21 mouse cellular contexts compared by ENCODE assay signal in genomic region chr4:29466315-29466714, GRCm38 (mm10).
DNase-seq lines count a peak whose midpoint lies in the region; ATAC-seq and TF ChIP-seq lines count a peak whose summit lies in the region.
"Had no signal": no experiment of that assay in that cellular context is flagged by ENCODE, and none has a peak within 500 bp of the region (broad histone marks: within the 10 kb centered on the region; RNA-seq: fewer than 3 reads in every experiment).

No protein-coding gene starts in this region.

- TF ChIP-seq CTCF in hindbrain, postnatal 0 days (IDR thresholded peaks at IDR 0.05; ENCODE audit: low read depth), result peak; percentile 36
- peak; percentile 50 for TF ChIP-seq CTCF in stomach, postnatal 0 days (IDR thresholded peaks at IDR 0.05; ENCODE audit: low read depth)

- TF ChIP-seq EP300 in stomach, postnatal 0 days (optimal IDR thresholded peaks at IDR 0.05), result no peak

- no peaks in the 10 kb centered on the region for H3K36me3 ChIP-seq in hindbrain, postnatal 0 days (ENCODE audit: insufficient read depth, low read length)
- no peaks in the 10 kb centered on the region for H3K36me3 ChIP-seq in hindbrain, embryonic 12.5 days
- no peaks in the 10 kb centered on the region for H3K36me3 ChIP-seq in midbrain, embryonic 14.5 days (ENCODE audit: control insufficient read depth, insufficient read depth, low read length)
- H3K36me3 ChIP-seq in midbrain, embryonic 13.5 days, result no peaks in the 10 kb centered on the region
- H3K36me3 ChIP-seq in stomach, postnatal 0 days (ENCODE audit: control insufficient read depth, insufficient read depth, low read length), result no peaks in the 10 kb centered on the region
- H3K36me3 ChIP-seq: embryonic facial prominence, embryonic 12.5 days; forebrain, embryonic 12.5 days; heart, embryonic 13.5 days; hindbrain, embryonic 13.5 days; midbrain, embryonic 10.5 days had no signal

- H3K4me2 ChIP-seq in hindbrain, postnatal 0 days (ENCODE audit: low read depth, low read length), result no peak overlapping the region
- no peak overlapping the region for H3K4me2 ChIP-seq in hindbrain, embryonic 12.5 days (replicated peaks)
- no peak overlapping the region for H3K4me2 ChIP-seq in midbrain, embryonic 14.5 days (ENCODE audit: low read length)
- no peak overlapping the region for H3K4me2 ChIP-seq in midbrain, embryonic 13.5 days (replicated peaks)
- no peak overlapping the region for H3K4me2 ChIP-seq in stomach, postnatal 0 days (replicated peaks; ENCODE audit: low read depth)
- H3K4me2 ChIP-seq: embryonic facial prominence, embryonic 12.5 days; forebrain, embryonic 12.5 days; heart, embryonic 13.5 days; hindbrain, embryonic 13.5 days had no signal

- WGBS in hindbrain, postnatal 0 days, result 60% methylated on average over 2 of the region's 2 CpGs
- WGBS in hindbrain, embryonic 12.5 days, result 75% methylated on average over 2 of the region's 2 CpGs
- 69% methylated on average over 2 of the region's 2 CpGs for WGBS in midbrain, embryonic 14.5 days
- WGBS in midbrain, embryonic 13.5 days, result 68% methylated on average over 2 of the region's 2 CpGs
- 53% methylated on average over 2 of the region's 2 CpGs for WGBS in stomach, postnatal 0 days

- no peak overlapping the region for H3K4me3 ChIP-seq in hindbrain, postnatal 0 days (ENCODE audit: low read length)
- no peak overlapping the region for H3K4me3 ChIP-seq in hindbrain, embryonic 12.5 days
- no peak overlapping the region for H3K4me3 ChIP-seq in midbrain, embryonic 14.5 days (replicated peaks; ENCODE audit: low read depth, low read length)
- no peak overlapping the region for H3K4me3 ChIP-seq in midbrain, embryonic 13.5 days (replicated peaks)
- H3K4me3 ChIP-seq in stomach, postnatal 0 days (ENCODE audit: low read depth, low read length), result no peak overlapping the region
- H3K4me3 ChIP-seq: embryonic facial prominence, embryonic 12.5 days; erythroblast, embryonic 14.5 days; forebrain, embryonic 12.5 days; heart, embryonic 13.5 days; hindbrain, embryonic 13.5 days; midbrain, embryonic 10.5 days had no signal

- no peaks in the 10 kb centered on the region for H3K4me1 ChIP-seq in hindbrain, postnatal 0 days (ENCODE audit: insufficient read depth, low read length)
- no peaks in the 10 kb centered on the region for H3K4me1 ChIP-seq in hindbrain, embryonic 12.5 days
- no peaks in the 10 kb centered on the region for H3K4me1 ChIP-seq in midbrain, embryonic 14.5 days (ENCODE audit: control insufficient read depth, insufficient read depth, low read length)
- H3K4me1 ChIP-seq in midbrain, embryonic 13.5 days (replicated peaks), result no peaks in the 10 kb centered on the region
- H3K4me1 ChIP-seq in stomach, postnatal 0 days (replicated peaks; ENCODE audit: control insufficient read depth, insufficient read depth), result no peaks in the 10 kb centered on the region
- H3K4me1 ChIP-seq: forebrain, embryonic 12.5 days; heart, embryonic 13.5 days; hindbrain, embryonic 13.5 days; midbrain, embryonic 10.5 days had no signal

- H3K9ac ChIP-seq in hindbrain, postnatal 0 days (replicated peaks; ENCODE audit: low read length), result no peak overlapping the region
- no peak overlapping the region for H3K9ac ChIP-seq in hindbrain, embryonic 12.5 days
- H3K9ac ChIP-seq in midbrain, embryonic 14.5 days (replicated peaks; ENCODE audit: low read length), result no peak overlapping the region
- H3K9ac ChIP-seq in midbrain, embryonic 13.5 days (replicated peaks), result no peak overlapping the region
- no peak overlapping the region for H3K9ac ChIP-seq in stomach, postnatal 0 days (ENCODE audit: low read length)
- H3K9ac ChIP-seq: embryonic facial prominence, embryonic 12.5 days; forebrain, embryonic 12.5 days; heart, embryonic 13.5 days; hindbrain, embryonic 13.5 days had no signal

- no peak for ATAC-seq in hindbrain, postnatal 0 days
- ATAC-seq in hindbrain, embryonic 12.5 days (ENCODE audit: low FRiP score), result no peak
- ATAC-seq in midbrain, embryonic 14.5 days (ENCODE audit: low FRiP score, low TSS enrichment), result no peak
- no peak for ATAC-seq in midbrain, embryonic 13.5 days
- no peak for ATAC-seq in stomach, postnatal 0 days (ENCODE audit: low FRiP score, low TSS enrichment)
- ATAC-seq: lung, postnatal 0 days had no signal

- H3K9me3 ChIP-seq in hindbrain, postnatal 0 days (ENCODE audit: low read length), result no peaks in the 10 kb centered on the region
- H3K9me3 ChIP-seq in hindbrain, embryonic 12.5 days (replicated peaks), result no peaks in the 10 kb centered on the region
- H3K9me3 ChIP-seq in midbrain, embryonic 14.5 days (ENCODE audit: control insufficient read depth, low read length), result no peaks in the 10 kb centered on the region
- H3K9me3 ChIP-seq in midbrain, embryonic 13.5 days, result no peaks in the 10 kb centered on the region
- no peaks in the 10 kb centered on the region for H3K9me3 ChIP-seq in stomach, postnatal 0 days (ENCODE audit: control insufficient read depth, low read length)
- H3K9me3 ChIP-seq: embryonic facial prominence, embryonic 12.5 days; forebrain, embryonic 12.5 days; heart, embryonic 13.5 days; hindbrain, embryonic 13.5 days; midbrain, embryonic 10.5 days had no signal

- peak; percentile 52 for DNase-seq in hindbrain, postnatal 0 days (ENCODE audit: low spot score)
- DNase-seq in midbrain, embryonic 14.5 days, result peak; percentile 53
- DNase-seq in brain, adult 2 months (ENCODE audit: low read depth, low spot score), result peak; percentile 17
- no peak for DNase-seq in stomach, postnatal 0 days (ENCODE audit: low spot score)
- no peak for DNase-seq in ovary, postnatal 14 days (ENCODE audit: low spot score)
- DNase-seq: adrenal gland, postnatal 25 days; cerebellum, adult 11 months; gastrocnemius, postnatal 14 days; heart, adult 11 months; heart, postnatal 14 days; right cerebral cortex, postnatal 4 days; thymus, postnatal 36 days had no signal

- no peaks in the 10 kb centered on the region for H3K27me3 ChIP-seq in hindbrain, postnatal 0 days (ENCODE audit: insufficient read depth, low read length)
- H3K27me3 ChIP-seq in hindbrain, embryonic 12.5 days, result no peaks in the 10 kb centered on the region
- H3K27me3 ChIP-seq in midbrain, embryonic 14.5 days (ENCODE audit: control insufficient read depth, insufficient read depth, low read length), result no peaks in the 10 kb centered on the region
- H3K27me3 ChIP-seq in midbrain, embryonic 13.5 days, result no peaks in the 10 kb centered on the region
- H3K27me3 ChIP-seq in stomach, postnatal 0 days (ENCODE audit: control insufficient read depth, insufficient read depth, low read length), result no peaks in the 10 kb centered on the region
- H3K27me3 ChIP-seq: embryonic facial prominence, embryonic 12.5 days; forebrain, embryonic 12.5 days; heart, embryonic 13.5 days; hindbrain, embryonic 13.5 days had no signal

- no peak overlapping the region for H3K27ac ChIP-seq in hindbrain, postnatal 0 days
- H3K27ac ChIP-seq in hindbrain, embryonic 12.5 days, result no peak overlapping the region
- H3K27ac ChIP-seq in midbrain, embryonic 14.5 days (replicated peaks; ENCODE audit: low read depth, low read length), result no peak overlapping the region
- H3K27ac ChIP-seq in midbrain, embryonic 13.5 days, result no peak overlapping the region
- no peak overlapping the region for H3K27ac ChIP-seq in stomach, postnatal 0 days (replicated peaks)
- H3K27ac ChIP-seq: embryonic facial prominence, embryonic 12.5 days; forebrain, embryonic 12.5 days; heart, embryonic 13.5 days; hindbrain, embryonic 13.5 days; midbrain, embryonic 10.5 days had no signal

Comparison
In these comparisons a context has a peak if more than half of its experiments do, and no peak if none do; other contexts are left out.
1. DNase-seq: peak in hindbrain, postnatal 0 days (single experiment), midbrain, embryonic 14.5 days (single experiment) and brain, adult 2 months (single experiment); none in stomach, postnatal 0 days (single experiment) and ovary, postnatal 14 days (single experiment).